Mouse (Mus musculus): ENCODE measurements around the gene Ywhah. TPM values are rescaled to one million over a fixed set of nuclear protein-coding genes. Genes with fewer than 3 reads are reported as not detected.
A peak's percentile ranks its signal among the peaks of the same experiment; 100 is the strongest.
"Not testable (repeated sequence)": the region's sequence is repeated elsewhere in the genome, so short reads cannot be mapped to it uniquely, and the experiment has no call there.

The Ywhah gene
- polyA plus RNA-seq, 1 experiment from 2014 or later: 500 TPM

DNA sequence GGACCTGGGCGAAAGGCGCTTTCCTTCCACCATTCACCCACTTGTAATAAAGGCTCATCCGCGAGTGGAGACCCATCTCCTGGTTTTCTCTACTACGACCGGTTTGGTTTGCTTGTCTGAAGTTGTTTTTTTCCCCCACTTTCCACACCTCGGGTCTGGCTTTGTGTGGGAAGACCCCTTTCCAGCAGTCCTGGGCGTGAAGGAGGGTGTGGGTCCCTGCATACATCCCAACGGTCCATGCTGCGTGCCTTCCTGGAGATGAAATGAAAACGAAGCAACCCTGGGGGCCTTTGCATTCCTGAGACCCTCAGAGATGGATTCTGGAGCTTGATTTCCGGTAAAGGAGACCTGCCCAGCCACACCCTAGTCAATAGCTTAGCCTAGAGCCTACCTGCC lies 808 bp downstream of the Ywhah start:
- peaks cover 27% of the 10 kb centered on the region for H3K36me3 ChIP-seq
- peaks cover 43% of the 10 kb centered on the region for H3K4me1 ChIP-seq
- peak overlapping the region; percentile 99 for H3K27ac ChIP-seq
- no peak for DNase-seq (ENCODE audit: low spot score)
- under 1% methylated on average over 12 of the region's 12 CpGs for WGBS
- no peaks in the 10 kb centered on the region for H3K27me3 ChIP-seq (ENCODE audit: insufficient read depth, poor library complexity, severe bottlenecking)
- H3K9me3 ChIP-seq: no peaks in the 10 kb centered on the region
- H3K4me3 ChIP-seq: peak overlapping the region; percentile 85

DNA sequence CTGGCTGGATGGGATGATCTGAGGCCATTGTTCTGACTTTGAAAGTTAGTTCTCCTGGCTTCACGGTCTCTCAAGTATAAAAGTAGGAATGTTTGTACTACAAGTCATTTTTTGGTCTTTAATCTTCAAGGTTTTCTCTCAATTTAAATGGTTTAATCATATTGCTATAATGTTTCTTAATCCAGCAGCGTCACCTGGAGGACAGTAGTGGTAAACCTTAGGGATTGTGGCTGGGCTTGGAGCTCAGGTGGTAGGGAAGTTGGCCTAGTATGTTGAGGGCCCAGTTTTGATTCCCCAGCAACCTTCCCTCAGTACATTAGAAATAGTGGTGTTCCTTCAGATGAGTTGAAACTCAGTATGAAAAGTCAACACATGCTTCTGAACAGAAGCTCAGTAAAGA lies 3.0 kb downstream of the Ywhah start:
- Histone ChIP-seq H3K36me3 (peaks cover 45% of the 10 kb centered on the region), H3K27me3 (ENCODE audit: insufficient read depth, poor library complexity, severe bottlenecking) (no peaks in the 10 kb centered on the region), H3K4me3 (no peak overlapping the region), H3K4me1 (peaks cover 43% of the 10 kb centered on the region), H3K27ac (no peak overlapping the region), H3K9me3 (no peaks in the 10 kb centered on the region)
- WGBS: 88% methylated on average over 2 of the region's 2 CpGs
- no peak for DNase-seq (ENCODE audit: low spot score)

DNA sequence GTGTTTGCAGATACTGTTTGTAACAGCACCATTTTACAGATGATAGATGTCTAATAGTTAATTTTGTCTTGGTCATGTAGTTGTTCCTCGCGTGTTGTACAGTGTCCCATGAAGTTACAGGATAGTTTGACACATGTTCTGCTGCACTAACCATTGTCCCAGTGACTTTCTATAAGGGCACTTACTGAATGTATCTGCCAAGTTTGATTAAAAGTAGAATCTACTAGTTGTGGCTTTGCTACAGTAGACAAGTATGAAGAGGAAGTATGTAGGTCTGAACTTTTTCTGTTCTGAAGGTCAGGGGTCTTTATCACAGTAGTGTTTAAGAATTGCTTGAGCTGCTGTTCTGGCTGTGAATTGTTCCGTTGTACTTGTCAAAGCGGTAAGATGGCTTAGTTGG lies 4.7 kb downstream of the Ywhah start:
- no peaks in the 10 kb centered on the region for H3K9me3 ChIP-seq
- H3K27me3 ChIP-seq (ENCODE audit: insufficient read depth, poor library complexity, severe bottlenecking): no peaks in the 10 kb centered on the region
- no peak overlapping the region for H3K27ac ChIP-seq
- no peak for DNase-seq (ENCODE audit: low spot score)
- H3K4me1 ChIP-seq: peaks cover 34% of the 10 kb centered on the region
- H3K36me3 ChIP-seq: peaks cover 54% of the 10 kb centered on the region
- H3K4me3 ChIP-seq: no peak overlapping the region
- WGBS: 88% methylated on average over 4 of the region's 4 CpGs

DNA sequence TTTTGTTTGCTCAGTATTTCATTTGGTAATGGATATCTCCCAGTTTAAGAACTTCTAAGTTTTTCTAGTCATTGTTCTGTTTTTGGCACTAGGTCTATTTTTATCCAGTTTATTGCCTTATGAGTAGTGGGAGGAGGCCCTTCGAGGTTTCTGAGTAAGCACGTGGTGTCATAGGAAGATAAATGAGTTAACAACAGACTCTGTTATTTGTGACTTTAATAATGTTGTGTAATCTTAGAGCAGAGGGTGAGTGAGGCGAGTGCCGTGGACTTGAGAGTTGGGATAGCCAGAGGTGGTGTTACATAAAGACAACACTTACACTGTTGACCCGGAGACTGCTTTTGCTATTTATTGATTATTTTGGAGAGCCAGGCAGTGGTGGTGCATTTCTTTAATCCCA lies 5.9 kb downstream of the Ywhah start:
- Histone ChIP-seq H3K27ac (no peak overlapping the region), H3K9me3 (no peaks in the 10 kb centered on the region), H3K27me3 (ENCODE audit: insufficient read depth, poor library complexity, severe bottlenecking) (no peaks in the 10 kb centered on the region), H3K4me3 (no peak overlapping the region), H3K36me3 (peaks cover 62% of the 10 kb centered on the region), H3K4me1 (peaks cover 33% of the 10 kb centered on the region)
- 74% methylated on average over 5 of the region's 5 CpGs for WGBS
- DNase-seq (ENCODE audit: low spot score): no peak

DNA sequence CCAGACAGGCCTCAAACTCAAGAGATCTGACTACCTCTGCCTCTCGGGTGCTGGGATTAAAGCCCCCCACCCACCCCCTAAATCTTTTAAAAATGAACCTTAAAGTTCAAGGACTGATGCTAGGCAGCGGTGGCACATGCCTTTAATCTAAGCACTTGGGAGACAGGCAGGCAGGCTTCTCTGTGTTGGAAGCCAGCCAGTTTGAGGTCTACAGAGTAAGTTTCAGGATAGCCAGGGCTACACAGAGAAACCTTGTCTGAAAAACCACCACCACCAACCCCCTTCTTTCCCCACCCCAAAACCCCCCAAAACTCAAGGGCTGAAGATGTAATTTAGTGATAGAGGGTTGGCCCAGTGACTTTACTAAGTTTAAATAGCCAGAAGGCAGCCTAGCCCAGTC lies 10.0 kb downstream of the Ywhah start:
- Histone ChIP-seq H3K4me3 (no peak overlapping the region), H3K27ac (no peak overlapping the region), H3K4me1 (peaks cover 14% of the 10 kb centered on the region), H3K9me3 (no peaks in the 10 kb centered on the region), H3K36me3 (peaks cover 43% of the 10 kb centered on the region), H3K27me3 (ENCODE audit: insufficient read depth, poor library complexity, severe bottlenecking) (no peaks in the 10 kb centered on the region)
- DNase-seq (ENCODE audit: low spot score): peak; percentile 61
- WGBS: 74% methylated on average over 2 of the region's 2 CpGs

DNA sequence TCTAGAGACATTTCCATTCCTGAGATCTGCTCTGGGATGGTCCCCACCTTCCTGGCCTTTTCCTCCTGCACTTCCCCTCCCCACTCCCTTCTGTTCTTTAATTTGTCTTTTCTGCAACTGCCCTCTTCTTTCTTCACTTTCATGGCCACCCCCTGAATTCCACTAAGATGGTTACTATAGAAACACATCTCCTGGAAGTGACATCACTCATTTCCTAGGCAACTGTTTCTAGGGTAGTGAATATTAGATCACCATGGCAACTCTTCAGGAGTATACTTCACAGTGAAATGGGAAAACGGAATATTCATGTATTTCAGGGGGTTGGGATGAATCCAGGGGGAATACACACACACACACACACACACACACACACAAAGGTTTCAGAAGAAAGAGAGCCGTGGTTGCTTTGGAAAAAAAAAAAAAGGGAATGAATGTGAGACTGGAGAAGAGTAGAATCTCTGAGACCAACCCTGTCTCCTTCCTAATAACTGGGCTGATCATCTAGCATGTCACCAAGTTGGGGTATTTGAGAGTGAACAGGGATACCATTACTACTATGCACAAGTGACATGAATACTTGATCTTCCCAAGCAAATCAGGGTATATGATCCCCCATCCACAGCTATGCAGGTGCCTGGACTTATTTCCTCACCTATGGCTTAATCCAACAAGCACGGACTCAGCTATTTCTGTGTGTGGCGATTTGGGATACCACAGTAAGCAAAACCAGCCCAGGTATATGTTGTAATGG lies 12.0 kb downstream of the Ywhah start:
- H3K9me3 ChIP-seq: no peaks in the 10 kb centered on the region
- DNase-seq (ENCODE audit: low spot score): no peak
- no peak overlapping the region for H3K4me3 ChIP-seq
- H3K4me1 ChIP-seq: peaks cover 17% of the 10 kb centered on the region
- 69% methylated on average over 4 of the region's 4 CpGs for WGBS
- no peak overlapping the region for H3K27ac ChIP-seq
- no peaks in the 10 kb centered on the region for H3K27me3 ChIP-seq (ENCODE audit: insufficient read depth, poor library complexity, severe bottlenecking)
- peaks cover 23% of the 10 kb centered on the region for H3K36me3 ChIP-seq

DNA sequence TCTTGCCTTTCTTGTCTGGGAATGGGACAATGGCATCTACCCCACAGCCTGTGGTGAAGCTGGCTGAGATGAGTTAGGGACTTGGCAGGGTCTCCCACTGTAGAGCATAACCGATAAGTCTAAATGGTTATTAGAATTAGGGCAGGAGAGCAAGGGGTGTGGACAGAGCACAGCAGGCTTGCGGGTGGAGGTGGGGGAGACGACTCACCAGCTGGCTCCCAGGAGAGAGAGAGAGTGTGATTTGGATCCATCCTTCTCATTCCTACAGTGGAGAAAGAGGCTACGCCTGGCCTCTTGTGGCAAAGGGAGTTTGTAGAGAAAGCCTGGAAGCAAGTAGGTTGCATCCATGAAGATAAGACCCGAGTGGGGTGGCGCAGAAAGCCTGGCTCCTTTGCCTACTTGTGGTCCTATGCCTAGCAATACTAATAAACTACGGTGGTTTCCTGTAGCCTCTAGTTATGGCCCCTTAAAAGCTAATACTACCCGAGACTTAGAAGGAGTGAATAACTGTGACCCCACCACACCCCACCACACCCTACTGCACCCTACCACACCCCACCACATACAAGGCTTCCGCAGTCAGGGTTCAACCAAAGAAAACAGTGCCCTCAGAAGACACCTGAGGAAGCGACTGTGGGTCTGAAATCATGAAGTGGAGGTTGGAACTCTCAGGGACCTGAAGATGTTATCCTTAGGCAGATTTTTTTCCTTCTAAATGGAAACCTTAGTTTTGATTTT lies 13.6 kb downstream of the Ywhah start:
- Histone ChIP-seq H3K27me3 (ENCODE audit: insufficient read depth, poor library complexity, severe bottlenecking) (no peaks in the 10 kb centered on the region), H3K9me3 (no peaks in the 10 kb centered on the region), H3K36me3 (peaks cover 15% of the 10 kb centered on the region), H3K4me3 (no peak overlapping the region), H3K4me1 (peaks cover 17% of the 10 kb centered on the region), H3K27ac (no peak overlapping the region)
- 77% methylated on average over 10 of the region's 10 CpGs for WGBS
- DNase-seq (ENCODE audit: low spot score): no peak

DNA sequence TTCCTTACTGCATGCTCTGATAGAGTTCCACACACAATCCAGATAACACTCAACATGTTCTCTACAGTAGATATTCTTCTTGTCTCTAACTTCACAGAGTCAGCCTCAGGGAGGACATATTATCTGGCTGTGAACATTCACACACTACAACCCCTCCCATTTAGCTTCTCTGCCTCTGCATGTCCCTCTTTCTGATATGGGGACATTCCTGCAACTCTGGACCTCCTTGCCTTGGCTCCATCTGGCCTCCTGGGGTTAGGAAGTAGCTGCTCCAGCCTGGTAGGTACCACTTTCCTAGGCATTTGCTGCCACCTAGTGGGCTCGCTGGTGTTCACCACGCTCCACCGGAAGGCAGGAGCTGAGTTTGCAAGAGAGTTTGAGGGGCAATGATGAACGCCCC lies 14.5 kb downstream of the Ywhah start:
- peaks cover 11% of the 10 kb centered on the region; the same call in 1 of the 2 replicates for H3K36me3 ChIP-seq
- no peak overlapping the region for H3K4me3 ChIP-seq
- H3K27ac ChIP-seq: no peak overlapping the region
- H3K4me1 ChIP-seq: peaks cover 17% of the 10 kb centered on the region
- WGBS: 0% methylated on average over 4 of the region's 4 CpGs
- peak; percentile 94 for DNase-seq (ENCODE audit: low spot score)
- no peaks in the 10 kb centered on the region for H3K27me3 ChIP-seq (ENCODE audit: insufficient read depth, poor library complexity, severe bottlenecking)
- H3K9me3 ChIP-seq: no peaks in the 10 kb centered on the region

DNA sequence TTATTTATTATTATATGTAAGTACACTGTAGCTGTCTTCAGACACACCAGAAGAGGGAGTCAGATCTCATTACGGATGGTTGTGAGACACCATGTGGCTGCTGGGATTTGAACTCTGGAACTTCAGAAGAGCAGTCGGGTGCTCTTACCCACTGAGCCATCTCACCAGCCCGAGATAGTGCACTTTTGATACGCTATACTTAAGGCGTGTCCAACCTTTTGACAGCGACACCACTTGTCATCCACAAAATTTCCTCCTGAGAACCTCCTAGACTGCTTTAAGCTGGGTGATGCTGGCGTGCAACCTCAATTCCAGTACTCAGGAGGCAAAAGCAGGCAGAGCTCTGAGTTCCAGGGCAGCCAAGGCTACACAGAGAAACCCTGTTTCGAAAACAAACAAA lies 15.0 kb downstream of the Ywhah start:
- not testable (repeated sequence) for H3K36me3 ChIP-seq; H3K27me3 ChIP-seq (ENCODE audit: insufficient read depth, poor library complexity, severe bottlenecking); H3K4me3 ChIP-seq; H3K27ac ChIP-seq; H3K9me3 ChIP-seq; DNase-seq (ENCODE audit: low spot score)
- H3K4me1 ChIP-seq: peaks cover 17% of the 10 kb centered on the region
- WGBS: 45% methylated on average over 8 of the region's 8 CpGs

DNA sequence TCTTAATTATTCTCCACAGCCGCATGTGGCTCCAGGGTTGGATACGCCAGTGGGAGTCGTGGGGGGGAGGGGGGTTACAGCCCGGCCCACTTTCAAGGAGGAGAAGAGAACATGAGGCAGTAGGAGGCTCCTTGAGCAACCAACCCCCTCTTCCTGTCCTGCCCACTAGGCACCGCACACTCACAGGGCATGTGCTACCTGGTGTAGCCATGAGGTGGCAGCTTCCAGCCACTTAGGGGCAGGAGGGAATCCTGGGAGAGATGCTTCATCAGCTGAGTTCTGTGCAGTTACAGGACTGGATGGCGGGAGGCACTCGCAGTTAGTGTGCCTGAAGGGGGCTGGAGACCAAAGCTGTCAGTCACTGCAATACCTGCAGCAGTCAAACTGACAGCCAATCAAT lies 15.5 kb downstream of the Ywhah start:
- no peak overlapping the region for H3K4me3 ChIP-seq
- 0 out of 2 replicates have a peak, but pooled peaks cover under 1% of the 10 kb centered on the region for H3K36me3 ChIP-seq
- H3K27me3 ChIP-seq (ENCODE audit: insufficient read depth, poor library complexity, severe bottlenecking): no peaks in the 10 kb centered on the region
- 17% methylated on average over 7 of the region's 7 CpGs for WGBS
- H3K27ac ChIP-seq: no peak overlapping the region
- no peaks in the 10 kb centered on the region for H3K9me3 ChIP-seq
- no peak for DNase-seq (ENCODE audit: low spot score)
- peaks cover 17% of the 10 kb centered on the region for H3K4me1 ChIP-seq

DNA sequence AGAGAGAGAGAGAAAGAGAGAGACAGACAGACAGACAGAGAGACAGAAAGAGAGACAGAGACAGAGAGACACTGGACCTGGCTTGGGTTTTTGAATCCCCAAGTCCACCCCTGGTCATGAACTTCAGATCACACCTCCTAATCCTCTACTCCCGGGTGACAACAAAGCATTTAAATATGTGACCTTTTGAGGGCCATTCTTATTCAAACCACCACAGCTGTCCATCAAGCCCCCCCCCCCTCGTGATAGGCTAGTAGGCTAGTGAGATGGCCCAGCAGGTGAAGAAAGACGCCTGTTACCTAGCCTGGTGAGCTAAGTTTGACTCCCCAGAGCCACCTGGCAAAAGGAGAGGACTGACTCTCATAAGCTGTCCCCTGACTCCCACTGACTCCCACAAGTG lies 16.3 kb downstream of the Ywhah start:
- no peaks in the 10 kb centered on the region for H3K27me3 ChIP-seq (ENCODE audit: insufficient read depth, poor library complexity, severe bottlenecking)
- WGBS: 30% methylated on average over 3 of the region's 3 CpGs
- no peak overlapping the region for H3K27ac ChIP-seq
- peak; percentile 22 for DNase-seq (ENCODE audit: low spot score)
- H3K36me3 ChIP-seq: no peaks in the 10 kb centered on the region
- peaks cover 17% of the 10 kb centered on the region for H3K4me1 ChIP-seq
- H3K4me3 ChIP-seq: no peak overlapping the region
- H3K9me3 ChIP-seq: no peaks in the 10 kb centered on the region

DNA sequence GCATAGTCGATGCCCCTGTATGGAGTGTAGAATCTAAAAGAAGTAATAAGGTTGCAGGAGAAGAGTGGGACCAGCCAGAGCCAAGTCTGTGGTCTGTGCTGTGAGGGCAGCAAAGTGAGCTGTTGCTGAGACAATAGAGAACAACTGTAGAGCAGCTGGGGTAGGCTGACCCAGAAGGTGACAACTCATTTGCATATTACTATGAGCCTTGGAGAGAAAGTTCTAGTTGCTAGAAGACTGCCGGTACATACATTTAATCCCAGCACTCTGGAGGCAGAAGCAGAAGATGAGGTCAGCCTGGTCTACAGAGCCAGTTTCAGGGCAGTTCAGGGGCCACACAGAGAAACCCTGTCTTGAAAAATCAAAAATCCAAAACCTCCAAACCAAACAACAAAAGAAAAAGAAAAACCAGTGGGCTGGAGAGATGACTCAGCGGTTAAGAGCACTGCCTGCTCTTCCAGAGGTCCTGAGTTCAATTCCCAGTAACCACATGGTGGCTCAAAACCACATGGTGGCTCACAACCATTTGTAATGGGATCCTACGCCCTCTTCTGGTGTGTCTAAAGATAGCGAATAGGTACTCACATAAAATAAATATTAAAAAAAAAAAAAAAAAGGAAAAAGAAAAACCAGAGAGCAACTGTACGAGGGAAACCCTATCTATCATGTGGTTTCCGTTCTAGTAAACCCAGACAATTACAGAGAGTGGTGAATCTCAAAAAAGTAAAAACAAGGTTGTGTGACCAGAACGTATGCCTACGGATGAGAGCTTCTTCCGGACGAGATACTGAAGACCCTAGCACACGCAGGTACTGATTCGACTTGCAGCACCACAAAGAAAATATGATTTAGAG lies 20.3 kb downstream of the Ywhah start:
- Histone ChIP-seq H3K9me3 (no peaks in the 10 kb centered on the region), H3K27ac (no peak overlapping the region), H3K36me3 (no peaks in the 10 kb centered on the region), H3K4me3 (peak overlapping the region; percentile 45), H3K27me3 (ENCODE audit: insufficient read depth, poor library complexity, severe bottlenecking) (no peaks in the 10 kb centered on the region), H3K4me1 (peaks cover 9% of the 10 kb centered on the region; the same call in 1 of the 2 replicates)
- WGBS: 45% methylated on average over 13 of the region's 13 CpGs
- peak; percentile 72 for DNase-seq (ENCODE audit: low spot score)

DNA sequence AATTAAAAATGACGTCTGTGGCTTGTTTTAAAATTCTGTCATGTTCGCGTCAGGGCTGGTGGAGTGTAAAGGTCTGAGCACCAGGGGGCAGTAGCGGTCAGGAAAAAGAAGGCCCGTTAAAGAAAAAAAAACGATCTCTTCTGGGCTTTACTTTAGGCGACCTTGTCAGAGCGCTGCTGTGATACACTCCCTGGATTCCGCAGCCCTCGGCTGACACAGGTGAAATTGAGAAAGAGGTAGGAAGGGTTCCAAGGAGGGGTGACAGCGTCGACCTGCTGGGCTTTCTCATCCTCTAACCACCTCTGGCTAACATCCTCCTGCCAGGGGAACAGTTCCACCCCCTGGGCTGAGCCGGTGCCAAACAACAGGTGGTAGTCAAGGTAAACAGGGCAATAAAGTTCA lies 20.9 kb downstream of the Ywhah start:
- Histone ChIP-seq H3K4me3 (peak overlapping the region; percentile 45), H3K9me3 (no peaks in the 10 kb centered on the region), H3K27me3 (ENCODE audit: insufficient read depth, poor library complexity, severe bottlenecking) (no peaks in the 10 kb centered on the region), H3K4me1 (0 out of 2 replicates have a peak, but pooled peaks cover 3% of the 10 kb centered on the region), H3K27ac (no peak overlapping the region), H3K36me3 (no peaks in the 10 kb centered on the region)
- peak; percentile 79 for DNase-seq (ENCODE audit: low spot score)
- 5% methylated on average over 13 of the region's 13 CpGs for WGBS

Data from heart, embryonic 10.5 days (tissue).